Mouse (Mus musculus) left cerebral cortex, postnatal 14 days (tissue): Measurements from ENCODE around the gene Kpna3. TPM values are rescaled to one million over a fixed set of nuclear protein-coding genes. Genes with fewer than 3 reads are reported as not detected.
"Not testable (repeated sequence)": the region's sequence is repeated elsewhere in the genome, so short reads cannot be mapped to it uniquely, and the experiment has no call there.

Experiments used
- DNase-seq, 2 experiments: peaks; one replicate each; pipeline ENCODE4 v3.0.0; 2021 to 2022; ENCODE audit warnings: low spot score in 2 of 2, mixed read lengths in 1 of 2
- intact Hi-C: fragments of 180-260 bp; cut with DNase I; formaldehyde crosslinking; loops from one replicate; pipeline ENCODE4 v1.15.1; 2025
- long read RNA-seq, 2 experiments: library from polyadenylated mRNA; stranded (forward); transcript quantifications; one replicate each; pipeline ENCODE4 v2.0.0; 2021
- total RNA-seq, 2 experiments: library from RNA; stranded (reverse); gene quantifications; 2 replicates each; pipeline ENCODE4 v1.2.3; 2021

Kpna3 gene
- total RNA-seq, result 10 to 100 TPM; 79.1 to 79.7 TPM
- long read RNA-seq, experiment 1, full-length matches to known transcripts, result 73 of 90 reads
- long read RNA-seq, experiment 1, partial matches to known transcripts, result 6 of 90 reads
- long read RNA-seq, experiment 1, other reads (novel, unspliced or antisense), result 11 of 90 reads
- long read RNA-seq, experiment 2, full-length matches to known transcripts, result 45 of 55 reads
- long read RNA-seq, experiment 2, partial matches to known transcripts, result 3 of 55 reads
- long read RNA-seq, experiment 2, other reads (novel, unspliced or antisense), result 7 of 55 reads

DNA sequence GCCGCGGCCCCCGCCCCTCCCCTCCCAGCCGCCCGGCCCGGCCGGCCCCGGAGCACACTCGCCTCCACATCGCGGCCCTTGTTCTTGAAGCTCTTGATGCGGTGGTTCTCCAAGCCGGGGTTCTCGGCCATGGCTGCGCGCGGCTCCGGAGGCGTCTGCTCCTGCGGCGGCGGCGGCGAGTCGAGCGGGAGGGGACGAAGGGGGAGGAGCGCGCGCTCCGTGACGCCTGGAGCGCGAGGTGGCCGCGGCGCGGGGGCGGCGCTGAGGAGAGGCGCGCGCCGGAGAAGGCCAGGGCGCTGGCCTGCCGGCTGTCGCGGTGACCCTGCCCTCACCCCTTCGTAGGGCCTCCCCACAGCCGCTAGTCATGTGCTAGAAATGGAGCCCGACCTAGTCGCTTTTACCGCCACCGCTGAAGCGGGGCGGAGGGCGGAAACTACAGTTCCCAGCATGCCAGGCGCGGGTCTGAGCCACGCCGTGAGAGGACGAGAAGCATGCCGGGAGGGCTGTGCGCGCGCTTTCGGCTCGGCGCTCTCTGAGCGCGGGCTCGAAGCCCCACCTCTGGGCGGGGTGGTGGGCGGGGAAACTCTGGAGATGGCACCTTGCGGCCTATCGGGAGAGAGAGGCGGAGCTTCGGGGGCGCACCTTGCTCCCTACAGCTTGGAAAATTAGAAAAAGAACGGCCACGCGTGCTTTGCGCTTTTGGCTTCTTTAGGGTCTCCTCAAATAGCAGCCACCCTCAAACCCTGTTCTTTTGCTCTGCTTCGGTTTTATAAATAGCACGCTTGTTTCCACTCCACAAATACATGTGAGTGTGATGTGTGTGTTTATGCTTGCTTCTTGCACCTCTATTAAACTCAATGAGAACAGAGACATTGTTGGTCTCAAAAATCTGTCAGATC, at the start of gene Kpna3:
Gene Kpna3, minus strand, starts transcription at position 214 of the 899 bp plus-strand sequence.
- peak; percentile 97 for DNase-seq
- intact Hi-C loops, result loop anchor here (5.0 kb wide), 1 partner anchor 78 kb away; the partner anchor contains the start of gene Ebpl

DNA sequence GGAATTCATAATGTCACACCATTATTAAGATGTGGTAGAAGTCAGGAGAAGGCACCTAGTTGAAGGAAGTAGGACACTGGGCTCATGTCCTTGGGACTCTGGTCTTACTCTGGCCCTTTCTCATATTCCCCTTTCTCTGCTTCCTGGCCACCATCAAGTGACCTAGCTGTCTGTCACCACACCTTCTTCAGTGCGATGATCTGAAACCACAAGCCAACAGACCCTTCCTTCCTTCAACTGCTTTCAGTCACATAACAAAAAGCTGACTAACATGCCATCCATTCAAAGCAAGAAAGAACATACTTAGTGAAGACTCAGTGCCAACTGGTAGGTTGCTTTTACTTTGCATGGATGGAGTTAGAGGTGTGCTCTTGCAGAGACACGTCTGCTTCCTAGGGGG, 20.7 kb upstream of the Kpna3 start:
- DNase-seq, result no peak
- intact Hi-C loops, result no loop called here

DNA sequence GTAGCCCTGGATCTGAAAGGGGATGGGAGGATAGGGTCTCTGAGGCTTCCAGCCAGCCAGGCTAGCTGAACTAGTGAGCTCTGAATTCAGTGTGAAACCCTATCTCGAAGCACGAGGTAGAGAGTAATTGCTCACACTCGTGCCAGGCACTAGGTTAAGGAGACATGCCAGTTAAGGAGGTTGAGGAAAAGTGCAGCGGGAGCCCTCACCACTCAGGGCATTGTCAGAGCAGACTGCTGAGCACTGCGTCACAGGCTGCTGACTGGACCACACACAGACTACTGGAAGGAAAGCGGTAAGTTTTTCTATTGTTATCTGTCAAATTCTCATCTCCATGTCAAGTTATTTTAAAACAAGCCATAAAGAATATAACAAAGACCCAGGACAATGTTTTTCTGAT, 17.8 kb upstream of the Kpna3 start:
- DNase-seq, result no peak
- intact Hi-C loops, result no loop called here

GRCm38 (mm10) chr14:61455571-61455970, 15.9 kb upstream of the Kpna3 start:
- DNase-seq, result no peak
- intact Hi-C loops, result no loop called here

GRCm38 (mm10) chr14:61453032-61453431, 13.4 kb upstream of the Kpna3 start:
- intact Hi-C loops, result no loop called here
- DNase-seq, result no peak

- intact Hi-C loops, result no loop called here
These were observed 12.8 kb upstream of the Kpna3 start for GRCm38 (mm10) chr14:61452481-61452880.

DNA sequence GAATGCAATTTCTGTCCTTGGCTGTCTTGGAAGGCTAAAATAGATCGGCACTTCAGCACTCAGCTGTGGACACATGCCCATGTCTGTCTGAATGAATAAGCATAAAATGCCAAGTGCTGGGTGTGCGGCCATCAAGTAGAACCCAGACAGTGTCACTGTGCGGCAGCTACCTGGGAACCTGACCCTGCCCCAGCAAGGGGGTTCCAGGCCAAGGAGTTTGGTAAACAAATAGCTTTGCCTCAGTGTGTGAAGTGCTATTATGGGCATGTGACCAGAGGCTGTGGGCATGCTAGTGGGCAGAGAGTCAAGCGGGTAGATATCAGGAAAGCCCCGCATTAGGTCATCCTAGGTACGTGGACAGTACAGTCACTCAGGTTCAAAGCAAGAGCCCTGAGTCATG, 8.1 kb upstream of the Kpna3 start:
- no peak for DNase-seq
- intact Hi-C loops, result no loop called here

More at GRCm38 (mm10) chr14:61452481-61452880, 12.8 kb upstream of the Kpna3 start:
- DNase-seq, result no peak

- intact Hi-C loops, result loop anchor here (5.0 kb wide), 1 partner anchor 77 kb away; the partner anchor contains the start of gene Ebpl
- peak; percentile 58 to 65 for DNase-seq
These were observed 473 bp downstream of the Kpna3 start for GRCm38 (mm10) chr14:61439141-61439660.

DNA sequence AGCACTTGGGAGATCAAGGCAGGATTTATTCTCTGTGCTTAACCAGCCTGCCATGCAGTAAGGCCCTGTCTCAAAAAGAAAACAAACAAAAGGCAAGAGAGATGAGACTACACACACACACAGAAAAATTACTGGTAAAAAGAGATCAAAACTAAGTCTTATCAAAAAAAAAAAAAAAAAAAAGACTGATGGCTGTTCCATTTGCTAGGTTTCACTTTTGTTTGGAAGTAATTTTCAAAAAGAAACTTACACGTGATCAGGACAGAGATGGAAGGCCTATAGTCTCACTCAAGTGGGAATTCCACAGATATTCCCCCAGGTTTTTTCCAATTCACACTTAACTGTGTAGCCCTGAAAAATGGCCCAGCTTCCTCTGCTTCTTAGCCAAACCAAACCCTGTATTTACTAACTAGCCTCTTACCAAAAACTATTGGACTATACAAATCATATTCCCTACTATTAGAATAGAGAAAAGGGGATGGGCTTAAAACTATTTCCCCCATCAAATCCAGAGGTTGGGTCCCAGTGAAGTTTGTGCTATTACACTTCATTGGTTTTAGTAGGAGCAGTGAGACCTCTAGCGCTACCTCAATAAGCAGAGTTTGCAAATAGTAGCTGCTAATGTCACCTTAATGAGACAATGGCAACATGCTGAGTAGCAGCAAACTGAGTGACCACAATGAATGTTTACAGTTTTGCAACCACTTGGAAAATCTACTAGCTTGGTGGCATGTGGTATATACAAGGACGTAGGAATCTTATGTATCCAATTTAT, 1.3 kb downstream of the Kpna3 start:
- DNase-seq, result no peak
- intact Hi-C loops, result loop anchor here (5.0 kb wide), 1 partner anchor 76 kb away; the partner anchor contains the start of gene Ebpl

DNA sequence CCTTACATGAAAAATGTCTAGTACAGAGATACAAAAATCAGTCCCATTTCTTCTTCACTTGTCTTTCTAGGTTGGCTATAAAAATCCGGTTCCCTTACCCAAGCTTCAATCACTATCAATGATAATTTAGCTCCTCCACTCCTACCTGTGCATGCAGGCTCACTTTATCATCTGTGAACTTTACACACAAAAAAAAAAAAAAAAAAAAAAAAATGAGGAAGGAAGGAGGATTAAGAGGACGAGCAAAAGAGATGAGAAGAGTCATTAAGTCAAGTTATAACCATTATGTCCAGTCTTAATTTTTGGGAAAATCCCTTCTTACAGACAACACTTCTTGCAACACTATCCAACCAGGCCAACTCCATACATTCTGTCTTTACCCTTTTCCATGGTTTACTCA, 2.8 kb downstream of the Kpna3 start:
- no peak for DNase-seq
- intact Hi-C loops, result loop anchor here (5.0 kb wide), 1 partner anchor 75 kb away; the partner anchor contains the start of gene Ebpl

- intact Hi-C loops, result no loop called here
- no peak for DNase-seq
These were observed 11.4 kb downstream of the Kpna3 start for GRCm38 (mm10) chr14:61428126-61428787.

- intact Hi-C loops, DNase-seq: not testable (repeated sequence)
These were observed 12.6 kb downstream of the Kpna3 start for GRCm38 (mm10) chr14:61427095-61427494.

DNA sequence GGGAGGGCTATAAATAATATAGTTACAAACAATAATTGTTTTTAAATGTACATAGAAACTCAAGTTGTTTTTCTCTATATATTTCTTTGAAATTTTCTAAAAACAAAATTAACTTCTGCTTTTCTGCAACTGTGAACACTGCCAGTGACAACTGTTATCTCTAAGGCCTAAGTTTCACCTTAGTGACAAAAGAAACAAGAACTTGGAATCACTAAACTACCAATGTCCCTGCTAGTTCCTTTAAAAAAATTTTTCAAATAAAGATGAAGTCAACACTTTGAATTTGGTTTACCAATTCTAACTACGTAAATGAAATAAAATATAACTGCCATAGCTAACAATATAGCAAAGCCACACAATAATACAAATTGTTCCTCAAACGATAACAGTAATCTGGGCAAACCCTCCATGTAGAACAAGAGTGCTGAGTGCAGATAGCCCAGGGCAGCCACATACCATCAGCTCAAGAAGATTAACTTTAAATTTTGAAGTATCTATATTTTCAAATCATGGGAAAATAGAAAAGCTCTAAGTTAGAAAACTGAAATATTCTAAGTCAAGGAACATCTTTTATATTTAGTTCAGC, 14.5 kb downstream of the Kpna3 start:
- intact Hi-C loops, result no loop called here
- no peak for DNase-seq

DNA sequence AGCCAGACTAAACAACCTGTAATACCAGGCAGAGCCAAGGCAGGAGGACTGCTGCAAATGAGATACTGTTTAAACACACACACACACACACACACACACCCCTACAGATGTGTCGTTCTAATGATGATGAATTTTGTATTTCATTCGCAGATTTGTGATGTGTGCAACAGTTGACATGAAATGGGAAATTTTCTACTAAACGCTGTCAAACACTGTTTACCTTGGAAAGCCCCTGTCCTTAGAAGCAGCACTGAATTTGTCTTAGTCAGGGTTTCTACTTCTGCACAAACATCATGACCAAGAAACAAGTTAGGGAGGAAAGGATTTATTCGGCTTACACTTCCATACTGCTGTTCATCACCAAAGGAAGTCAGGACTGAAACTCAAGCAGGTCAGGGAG, 24.0 kb downstream of the Kpna3 start:
- DNase-seq, result no peak
- intact Hi-C loops, result no loop called here

DNA sequence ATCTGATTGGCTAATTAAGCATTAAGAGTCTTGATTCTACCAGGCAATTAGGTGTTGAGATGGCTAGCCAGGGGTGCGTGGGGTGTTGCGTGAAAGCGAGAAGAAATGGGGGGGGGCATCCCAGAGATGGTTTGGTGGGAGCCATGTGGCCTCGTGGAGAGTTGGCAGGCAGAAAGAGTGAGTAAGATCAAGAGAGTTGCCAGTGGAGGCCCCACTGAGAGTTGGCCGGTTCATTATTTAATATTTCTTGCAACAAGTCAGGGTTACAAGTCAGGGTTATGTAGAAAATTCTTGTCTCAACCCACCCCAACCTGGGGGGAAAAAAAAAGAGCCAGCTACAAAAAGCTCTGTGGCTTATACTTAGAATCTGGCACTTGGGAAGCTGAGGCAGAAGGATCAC, 24.4 kb downstream of the Kpna3 start:
- intact Hi-C loops, result no loop called here

GRCm38 (mm10) chr14:61414808-61415207, 24.9 kb downstream of the Kpna3 start:
- DNase-seq, result no peak
- intact Hi-C loops, result no loop called here

More for the DNA sequence above, 24.4 kb downstream of the Kpna3 start:
- no peak for DNase-seq

GRCm38 (mm10) chr14:61414199-61414598, 25.5 kb downstream of the Kpna3 start:
- no peak for DNase-seq
- intact Hi-C loops, result no loop called here

DNA sequence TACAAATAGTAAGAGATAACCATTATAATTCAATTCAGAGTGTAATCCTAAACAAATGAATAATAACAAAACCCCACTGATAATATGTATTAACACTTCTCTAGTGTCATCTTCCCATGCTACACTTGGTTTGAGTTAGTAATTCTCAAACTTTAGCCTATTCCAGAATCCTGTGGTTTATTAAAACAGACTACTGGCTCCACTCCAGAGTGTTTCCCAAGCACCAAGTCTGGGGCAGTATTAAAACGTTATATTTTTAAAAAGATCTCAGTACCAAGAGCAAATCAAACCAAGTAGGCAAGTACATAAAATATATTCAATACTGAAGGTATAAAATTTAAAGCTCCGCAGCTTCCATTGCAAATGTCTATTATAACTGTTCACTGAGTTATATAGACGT, 26.0 kb downstream of the Kpna3 start:
- intact Hi-C loops, result no loop called here
- DNase-seq, result no peak

GRCm38 (mm10) chr14:61410020-61410419, 29.7 kb downstream of the Kpna3 start:
- intact Hi-C loops, result no loop called here

More at GRCm38 (mm10) chr14:61410020-61410419, 29.7 kb downstream of the Kpna3 start:
- DNase-seq, result no peak
